Mouse (Mus musculus) ES-Bruce4 (cell line): ENCODE measurements around the gene Fgfr2.

Experiments
- CTCF ChIP-seq: IDR thresholded peaks from one replicate; pipeline ENCODE4 v1.8.1; 2011; ENCODE audit warnings: low read depth, low read length
- EP300 ChIP-seq: IDR thresholded peaks from 2 replicates; pipeline ENCODE4 v1.6.1; 2011; ENCODE audit warnings: low read depth, low read length; ENCODE audit not compliant: insufficient read depth
- POLR2A ChIP-seq: IDR thresholded peaks from one replicate; pipeline ENCODE4 v1.8.1; 2011; ENCODE audit warnings: low read length; ENCODE audit not compliant: insufficient read depth

DNA sequence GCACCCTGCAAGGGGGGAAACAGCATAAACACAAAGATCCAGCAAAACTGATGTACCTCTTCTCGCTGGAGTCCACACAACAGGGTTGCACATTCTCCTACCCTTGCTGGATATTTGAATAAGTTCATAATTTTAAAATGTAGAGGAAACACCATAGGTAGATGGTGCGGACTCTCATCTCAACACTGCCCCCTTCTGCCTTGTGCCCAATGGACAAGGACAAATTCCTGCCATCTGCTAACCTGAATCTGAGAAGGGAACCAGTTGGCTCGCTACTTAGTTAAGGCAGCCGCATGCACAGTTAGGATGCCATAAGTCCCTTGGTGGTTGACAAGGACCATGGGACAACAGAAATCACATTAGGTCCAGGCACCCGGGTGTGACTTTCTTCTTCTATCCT, 2852.3 kb downstream of the Fgfr2 start:
- TF ChIP-seq POLR2A, result no peak
- TF ChIP-seq CTCF, result peak; percentile 10
- TF ChIP-seq EP300, result no peak
